Mouse (Mus musculus): Measurements from ENCODE around the gene Krtap3-1.

GRCm38 (mm10) chr11:99581051-99581450, 14.6 kb upstream of the Krtap3-1 start:
- TF ChIP-seq CTCF (conservative IDR thresholded peaks at IDR 0.05; ENCODE audit: insufficient read depth, insufficient read length, low read depth, low read length) (no peak), POLR2A (IDR thresholded peaks at IDR 0.05; ENCODE audit: low read depth, low read length) (no peak)

Measured in kidney, adult 2 months (tissue).